9 mouse cellular contexts compared by ENCODE assay signal in the genomic region with DNA sequence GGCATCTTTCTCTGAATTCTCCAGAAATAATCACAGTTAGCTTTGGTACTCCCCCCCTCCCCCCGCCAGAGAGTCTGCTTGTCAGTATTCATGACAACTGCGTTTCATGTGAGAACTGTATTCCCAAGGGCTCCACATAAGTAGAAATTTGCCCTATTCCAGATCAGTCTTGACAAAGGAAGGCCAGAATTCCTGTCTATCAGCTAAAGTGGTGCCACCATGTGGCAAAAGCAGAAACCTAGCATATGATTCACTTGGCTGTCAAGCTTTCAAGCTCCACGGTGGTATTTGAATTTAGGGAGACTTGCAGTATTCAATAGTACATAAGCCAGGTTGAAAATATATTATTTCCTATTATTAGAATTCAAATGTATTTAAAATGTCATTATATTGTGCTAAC. TPM values are rescaled to one million over a fixed set of nuclear protein-coding genes. Genes with fewer than 3 reads are reported as not detected.
A peak's percentile ranks its signal among the peaks of the same experiment; 100 is the strongest.
DNase-seq lines count a peak whose midpoint lies in the region; ATAC-seq lines count a peak whose summit lies in the region.
"Had no signal": no experiment of that assay in that cellular context is flagged by ENCODE, and none has a peak within 500 bp of the region (broad histone marks: within the 10 kb centered on the region; RNA-seq: fewer than 3 reads in every experiment).

No protein-coding gene starts in this region.

- no peaks in the 10 kb centered on the region for H3K9me3 ChIP-seq in heart, embryonic 14.5 days (ENCODE audit: control insufficient read depth, low read length)
- no peaks in the 10 kb centered on the region for H3K9me3 ChIP-seq in heart, embryonic 12.5 days (replicated peaks)

- DNase-seq in testis, postnatal 10 days (ENCODE audit: low spot score): peak; percentile 40
- no peak for DNase-seq in testis, postnatal 14 days (ENCODE audit: low spot score)
- peak; percentile 17 for DNase-seq in heart, postnatal 4 days
- peak; percentile 30 for DNase-seq in retina, postnatal 1 day
- DNase-seq in liver: no peak
- DNase-seq in B cell, adult 2 months: no peak

- H3K9ac ChIP-seq in heart, embryonic 14.5 days (ENCODE audit: low read length): no peak overlapping the region
- H3K9ac ChIP-seq in heart, embryonic 12.5 days: no peak overlapping the region

- ATAC-seq in heart, embryonic 14.5 days (ENCODE audit: insufficient number of reproducible peaks, insufficient read depth, low FRiP score, low read depth): no peak
- no peak for ATAC-seq in heart, embryonic 12.5 days (ENCODE audit: insufficient number of reproducible peaks, low FRiP score)

- peak overlapping the region; percentile 50 for H3K4me2 ChIP-seq in heart, embryonic 14.5 days (ENCODE audit: low read length)
- no peak overlapping the region for H3K4me2 ChIP-seq in heart, embryonic 12.5 days

- H3K4me3 ChIP-seq in heart, embryonic 14.5 days (ENCODE audit: control insufficient read depth in 1 of 2, insufficient read depth in 1 of 2, low read depth in 1 of 2, low read length in 2 of 2): no peak overlapping the region
- H3K4me3 ChIP-seq in heart, embryonic 12.5 days: no peak overlapping the region

- 25% methylated on average over 3 of the region's 3 CpGs for WGBS in heart, embryonic 14.5 days
- WGBS in heart, embryonic 12.5 days: 29% methylated on average over 3 of the region's 3 CpGs

- no peak overlapping the region for H3K27ac ChIP-seq in heart, embryonic 14.5 days (replicated peaks in 1 of 2; ENCODE audit: control insufficient read depth in 1 of 2, insufficient read depth in 1 of 2, low read depth in 2 of 2, low read length in 2 of 2)
- no peak overlapping the region for H3K27ac ChIP-seq in heart, embryonic 12.5 days (ENCODE audit: poor library complexity, severe bottlenecking)
- H3K27ac ChIP-seq: macrophage had no signal

- no peaks in the 10 kb centered on the region for H3K27me3 ChIP-seq in heart, embryonic 14.5 days (ENCODE audit: control insufficient read depth, insufficient read depth, low read length)
- no peaks in the 10 kb centered on the region for H3K27me3 ChIP-seq in heart, embryonic 12.5 days (replicated peaks)

- no peaks in the 10 kb centered on the region for H3K36me3 ChIP-seq in heart, embryonic 14.5 days (ENCODE audit: control insufficient read depth, insufficient read depth, low read length)
- H3K36me3 ChIP-seq in heart, embryonic 12.5 days: no peaks in the 10 kb centered on the region

- H3K4me1 ChIP-seq in heart, embryonic 14.5 days (ENCODE audit: control insufficient read depth in 2 of 2, insufficient read depth in 2 of 2, low read length in 2 of 2): no peaks in the 10 kb centered on the region
- peaks cover 6% of the 10 kb centered on the region for H3K4me1 ChIP-seq in heart, embryonic 12.5 days (replicated peaks)

RNA-seq across cellular contexts. Expression of gene 6030498E09Rik, which starts 0.6 kb away (rescaled TPM):
- polyA plus RNA-seq in heart, embryonic 14.5 days (2014; fragmentation: Nextera tagmentation; extraction: Ambion mirVana): 1.9 and 2.4 TPM in 2 replicates
- 1.8 and 2.0 TPM in 2 replicates for polyA plus RNA-seq in heart, embryonic 12.5 days (2016; fragmentation: Nextera tagmentation; extraction: Ambion mirVana)
- total RNA-seq in heart, postnatal 4 days (2021): under 1 TPM in 1 of 2 experiments, not detected in 1; 0.20 TPM
- polyA plus RNA-seq: macrophage had no signal

Comparison
In these comparisons a context has a peak if more than half of its experiments do, and no peak if none do; other contexts are left out.
1. DNase-seq: peak in testis, postnatal 10 days (single experiment), heart, postnatal 4 days (single experiment) and retina, postnatal 1 day (single experiment); none in testis, postnatal 14 days (single experiment), liver (single experiment) and B cell, adult 2 months (0 of 2).